13 mouse cellular contexts compared by ENCODE assay signal in the genomic region with DNA sequence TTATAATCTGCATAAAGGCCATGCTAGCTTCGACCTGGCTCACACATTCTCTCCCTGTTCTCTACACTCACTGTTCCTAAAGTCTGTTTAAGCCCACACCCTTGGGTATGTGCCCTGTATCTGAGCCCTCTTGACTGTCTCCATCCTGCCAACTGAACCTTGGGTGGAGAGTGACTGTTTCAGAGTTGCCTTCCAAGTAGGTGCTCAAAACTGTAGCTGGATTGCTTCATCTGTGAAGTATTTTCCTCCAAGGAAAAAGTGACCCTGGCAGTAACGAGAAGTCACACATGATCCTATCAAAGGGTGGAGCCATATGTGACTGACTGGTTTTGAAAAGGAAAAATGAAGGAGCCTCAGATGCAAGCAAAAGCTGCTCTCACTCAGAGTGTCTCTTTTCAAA.
"Had no signal": no experiment of that assay in that cellular context is flagged by ENCODE, and none has a peak within 500 bp of the region (broad histone marks: within the 10 kb centered on the region; RNA-seq: fewer than 3 reads in every experiment).

No protein-coding gene starts in this region.

- H3K9ac ChIP-seq: limb, embryonic 13.5 days; liver, embryonic 15.5 days; lung, embryonic 15.5 days; midbrain, embryonic 15.5 days; neural tube, embryonic 12.5 days had no signal

- H3K27me3 ChIP-seq: limb, embryonic 13.5 days; liver, embryonic 15.5 days; lung, embryonic 15.5 days; midbrain, embryonic 15.5 days; neural tube, embryonic 12.5 days had no signal

- H3K4me2 ChIP-seq: limb, embryonic 13.5 days; liver, embryonic 11.5 days; liver, embryonic 15.5 days; lung, embryonic 15.5 days; midbrain, embryonic 15.5 days; neural tube, embryonic 12.5 days had no signal

- DNase-seq: kidney, adult 8-10 months; kidney, postnatal 36 days; thymus, adult 2 months; thymus, postnatal 25 days had no signal

- H3K9me3 ChIP-seq: limb, embryonic 13.5 days; liver, embryonic 15.5 days; lung, embryonic 15.5 days; midbrain, embryonic 10.5 days; midbrain, embryonic 15.5 days; neural tube, embryonic 12.5 days had no signal

- H3K27ac ChIP-seq: kidney, postnatal 0 days; limb, embryonic 13.5 days; liver, embryonic 15.5 days; lung, embryonic 15.5 days; midbrain, embryonic 10.5 days; midbrain, embryonic 15.5 days; neural tube, embryonic 12.5 days had no signal

- H3K36me3 ChIP-seq: limb, embryonic 13.5 days; liver, embryonic 15.5 days; lung, embryonic 15.5 days; midbrain, embryonic 10.5 days; midbrain, embryonic 15.5 days; neural tube, embryonic 12.5 days had no signal

- H3K4me1 ChIP-seq: liver, embryonic 15.5 days; midbrain, embryonic 10.5 days; midbrain, embryonic 15.5 days; neural tube, embryonic 12.5 days had no signal

- ATAC-seq: intestine, postnatal 0 days; midbrain, embryonic 15.5 days had no signal

- H3K4me3 ChIP-seq: limb, embryonic 13.5 days; liver, embryonic 15.5 days; lung, embryonic 15.5 days; midbrain, embryonic 10.5 days; midbrain, embryonic 15.5 days; neural tube, embryonic 12.5 days had no signal
